Mouse (Mus musculus) liver, adult (tissue): ENCODE results near the gene Slpi.
A peak's percentile ranks its signal among the peaks of the same experiment; 100 is the strongest.

Source experiments
- GATA4 ChIP-seq: IDR thresholded peaks from 2 replicates; pipeline ENCODE4 v1.6.1; 2014; ENCODE audit warnings: mild to moderate bottlenecking, low read length; ENCODE audit not compliant: insufficient replicate concordance

The Slpi gene

DNA sequence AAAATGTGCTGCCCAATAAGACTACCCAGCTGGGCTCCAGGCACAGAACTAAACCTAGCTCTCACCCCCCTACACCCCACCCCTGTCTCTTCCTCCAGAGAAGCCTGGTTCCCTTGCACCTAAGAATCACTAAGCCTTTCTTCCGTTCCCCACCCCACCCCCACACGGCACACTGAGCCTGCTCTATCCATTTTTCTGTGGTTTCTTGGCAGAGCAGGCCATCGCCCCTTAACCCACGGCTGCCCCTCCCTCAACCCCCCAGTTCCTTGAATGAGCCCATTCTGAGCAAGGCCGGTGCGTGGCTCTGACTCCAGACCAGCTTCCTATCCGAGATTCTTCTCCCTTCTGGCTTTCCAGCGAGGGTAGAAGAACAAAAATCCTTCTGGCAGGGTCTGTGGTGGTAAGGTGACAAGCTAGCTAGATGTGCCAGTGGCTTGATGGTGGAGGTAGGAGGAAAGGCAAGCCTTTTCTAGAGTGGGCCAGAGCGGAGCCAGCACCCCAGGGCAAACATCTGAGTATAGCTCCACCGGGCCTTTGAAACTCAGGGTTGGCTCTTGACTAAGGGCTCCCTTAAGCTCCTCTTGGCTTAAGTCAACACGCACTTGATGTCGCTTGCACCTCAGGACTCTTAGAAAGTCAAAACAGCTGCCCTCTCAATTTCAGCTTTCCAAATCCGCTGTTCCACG lies 14.6 kb upstream of the Slpi start:
- no peak for TF ChIP-seq GATA4

DNA sequence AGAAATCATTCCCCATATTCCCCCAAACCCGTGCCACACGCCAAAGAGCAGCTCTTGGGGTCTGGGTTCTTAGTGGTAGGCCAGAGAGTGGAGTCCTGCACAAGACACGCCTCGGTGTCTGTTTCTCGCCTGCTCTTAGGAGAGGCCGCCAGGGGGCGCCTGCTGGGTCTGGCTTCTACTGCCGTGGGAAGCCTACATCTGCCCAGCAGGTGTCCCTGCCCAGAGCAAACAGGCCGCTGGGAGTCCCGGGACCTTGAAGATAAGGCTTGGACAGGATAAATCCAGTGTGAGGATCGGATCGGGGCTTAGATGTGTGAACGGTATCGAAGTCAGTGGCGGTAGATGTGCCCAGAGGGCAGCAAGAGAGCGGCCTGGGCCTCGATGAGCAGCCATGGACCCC lies 14.0 kb upstream of the Slpi start, which contains the start of gene Rbpjl:
Rbpjl (plus strand) TSS at position 236 of the 400 bp plus-strand sequence.
- TF ChIP-seq GATA4: peak; percentile 26; the same call in 1 of the 2 replicates

DNA sequence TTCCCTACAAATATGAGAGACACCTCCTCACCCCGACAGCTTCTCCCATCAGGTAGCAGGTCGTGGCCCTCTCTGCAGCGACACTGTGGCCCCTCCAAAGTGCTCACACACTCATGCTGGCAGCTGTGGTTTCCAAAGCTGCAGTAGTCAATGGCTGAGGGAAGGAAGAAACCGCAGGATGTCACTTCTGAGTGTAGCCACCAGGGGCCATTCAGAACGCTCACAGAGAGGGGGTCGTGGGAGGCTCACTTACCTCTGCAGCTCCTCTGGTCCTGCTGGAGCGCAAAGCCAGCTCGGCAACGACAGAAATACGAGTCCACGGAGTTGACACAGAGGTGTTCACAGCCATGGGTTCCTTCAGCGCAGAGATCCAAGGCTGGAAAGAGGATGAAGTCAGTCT lies 8.0 kb upstream of the Slpi start:
- no peak for TF ChIP-seq GATA4

DNA sequence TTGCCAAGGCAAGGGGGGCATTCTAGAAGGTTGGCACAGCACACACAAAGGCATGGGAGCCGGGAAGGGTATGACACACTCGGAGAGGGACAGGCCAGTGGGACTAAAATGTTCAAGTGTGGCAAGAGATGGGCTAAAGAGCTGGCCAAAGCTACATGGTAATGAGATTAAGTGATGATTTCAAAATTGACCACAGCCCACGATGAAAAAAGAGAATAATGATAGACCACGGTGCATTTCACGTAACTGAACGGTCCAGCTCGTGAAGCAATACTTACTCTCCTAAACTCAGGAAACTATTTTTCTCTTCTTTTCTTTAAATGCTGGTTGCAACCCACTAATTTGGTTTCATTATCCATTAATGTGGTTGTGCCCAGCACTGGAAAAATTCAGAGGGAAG lies 7.2 kb upstream of the Slpi start:
- TF ChIP-seq GATA4: no peak

DNA sequence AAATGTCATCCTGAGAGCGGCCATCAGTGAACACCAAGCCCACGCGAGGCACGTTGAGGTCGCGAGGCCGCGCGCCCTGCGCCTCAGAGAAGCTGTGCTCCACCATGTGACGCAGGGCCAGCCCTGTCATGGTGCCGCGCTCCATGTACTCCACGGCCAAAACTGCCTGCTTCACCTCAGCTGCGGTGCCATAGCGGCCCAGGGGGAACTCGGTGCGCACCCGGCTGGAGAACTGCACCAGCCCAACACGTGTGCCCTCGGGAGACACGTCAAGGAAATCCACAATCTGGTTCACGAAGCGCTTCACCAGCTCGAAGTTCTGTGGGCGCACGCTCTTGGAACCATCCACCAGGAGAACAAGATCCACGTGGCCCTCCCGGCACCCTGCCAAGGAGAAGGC lies 4.2 kb upstream of the Slpi start:
- no peak for TF ChIP-seq GATA4

DNA sequence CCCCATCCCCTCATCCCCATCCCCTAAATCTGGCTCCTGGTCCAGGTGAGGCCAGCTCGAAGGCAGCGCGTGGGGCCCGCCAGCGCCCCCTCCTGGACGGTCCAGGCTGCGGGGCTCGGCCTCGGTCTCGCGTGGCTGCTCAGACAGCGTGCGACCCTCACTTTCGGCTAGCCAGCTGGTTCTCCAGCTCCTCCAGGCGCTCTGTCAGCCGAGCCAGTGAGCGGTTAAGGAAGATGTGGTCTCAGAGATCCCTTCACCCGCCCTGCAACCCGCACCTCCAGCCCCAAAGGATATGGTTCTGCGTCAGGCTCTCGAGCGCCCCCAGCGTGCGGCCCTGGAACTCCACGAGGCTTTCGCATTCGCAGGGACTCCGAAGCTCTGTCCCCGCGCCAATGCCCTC lies 604 bp upstream of the Slpi start:
- no peak for TF ChIP-seq GATA4

DNA sequence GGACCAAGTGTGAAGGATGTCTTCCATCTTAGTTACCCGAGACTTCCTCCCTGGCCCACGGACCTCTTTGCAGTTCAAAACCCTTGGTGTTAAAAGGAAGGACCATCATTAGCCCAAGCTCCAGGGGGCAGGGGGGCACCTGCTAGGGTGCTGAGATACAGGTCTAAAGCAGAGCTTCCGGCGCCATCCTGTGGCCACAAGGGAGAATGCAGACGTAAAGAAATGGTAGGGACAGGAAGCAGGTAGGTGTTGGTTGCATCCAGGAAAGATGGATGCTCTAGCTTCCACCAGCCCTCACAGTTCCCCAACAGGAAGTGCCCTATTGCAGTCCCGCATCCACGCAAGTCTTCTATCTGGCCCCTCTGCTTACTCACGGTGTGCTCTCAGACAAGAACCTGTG lies 1.9 kb downstream of the Slpi start:
- no peak for TF ChIP-seq GATA4

DNA sequence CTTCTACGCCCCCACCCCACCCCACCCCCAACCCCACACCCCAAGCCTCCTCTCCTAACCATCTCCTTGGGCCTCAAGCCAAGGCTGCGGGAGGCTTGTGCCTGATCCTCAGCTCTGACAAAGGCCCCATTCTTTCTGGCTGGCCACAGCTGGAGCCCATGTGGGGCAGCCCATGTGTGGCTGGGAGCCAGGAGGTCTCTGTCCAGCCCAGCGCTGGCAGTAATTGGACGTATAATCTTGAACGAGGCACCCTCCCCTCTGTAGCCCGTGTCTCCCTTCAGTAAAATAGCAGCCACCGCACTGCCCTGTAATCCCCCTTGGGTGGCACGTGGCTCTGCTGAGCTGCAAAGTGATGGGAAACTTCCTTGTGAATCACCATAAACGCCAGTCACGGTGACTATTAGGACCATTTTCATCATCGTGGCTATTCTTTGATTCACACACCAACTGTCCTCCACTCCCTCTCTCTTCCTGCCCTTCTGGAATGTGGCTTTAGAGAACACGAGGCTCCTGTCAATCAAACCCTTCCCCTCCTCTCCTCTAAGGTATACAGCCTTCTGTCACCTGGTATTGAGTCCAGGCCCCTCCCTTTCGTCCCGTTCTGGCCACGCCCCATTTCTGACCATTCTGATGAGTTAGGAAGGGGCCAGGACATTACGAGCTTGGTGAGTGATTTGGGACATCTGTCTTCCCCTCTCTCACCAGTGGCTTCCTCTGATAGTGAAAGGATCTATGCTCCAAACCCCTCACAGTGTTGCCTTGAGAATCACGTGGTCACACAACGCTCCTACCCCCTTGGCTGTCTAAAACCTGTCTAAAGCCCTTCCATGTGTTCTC lies 2.8 kb downstream of the Slpi start:
- no peak for TF ChIP-seq GATA4

DNA sequence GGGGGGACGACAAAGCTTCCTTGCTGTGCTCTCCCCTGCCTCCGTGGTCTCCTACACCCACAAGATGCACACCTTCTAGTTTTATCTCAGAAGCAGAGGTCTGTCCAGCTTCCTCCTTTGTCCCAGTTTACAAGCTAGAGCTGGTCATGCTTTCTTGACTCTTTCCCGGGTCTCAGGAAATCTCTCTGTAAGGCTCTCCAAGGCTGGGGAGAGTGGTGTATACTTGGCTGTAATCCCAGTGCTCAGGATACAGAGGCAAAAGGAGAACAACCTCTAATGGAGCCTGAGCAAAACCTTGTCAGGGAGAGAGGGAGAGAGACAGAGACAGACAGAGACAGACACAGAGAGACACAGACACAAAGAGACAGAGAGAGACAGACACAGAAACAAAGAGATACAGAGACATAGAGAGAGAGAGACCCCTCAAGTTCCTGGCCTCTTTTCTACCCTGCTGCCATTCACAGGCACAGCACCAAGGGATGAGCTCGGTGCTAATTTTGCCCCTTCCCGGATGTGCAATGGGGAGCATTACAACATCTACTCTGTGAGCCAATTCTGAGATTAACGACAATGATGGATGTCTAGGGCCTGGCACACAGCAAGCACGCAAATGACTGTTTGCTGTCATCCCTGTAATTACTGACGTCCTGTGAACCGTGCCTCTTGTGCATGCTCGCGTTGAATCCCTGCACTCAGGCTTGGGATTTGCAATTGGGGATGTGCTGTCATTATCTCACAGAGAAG lies 5.1 kb downstream of the Slpi start:
- TF ChIP-seq GATA4: no peak

DNA sequence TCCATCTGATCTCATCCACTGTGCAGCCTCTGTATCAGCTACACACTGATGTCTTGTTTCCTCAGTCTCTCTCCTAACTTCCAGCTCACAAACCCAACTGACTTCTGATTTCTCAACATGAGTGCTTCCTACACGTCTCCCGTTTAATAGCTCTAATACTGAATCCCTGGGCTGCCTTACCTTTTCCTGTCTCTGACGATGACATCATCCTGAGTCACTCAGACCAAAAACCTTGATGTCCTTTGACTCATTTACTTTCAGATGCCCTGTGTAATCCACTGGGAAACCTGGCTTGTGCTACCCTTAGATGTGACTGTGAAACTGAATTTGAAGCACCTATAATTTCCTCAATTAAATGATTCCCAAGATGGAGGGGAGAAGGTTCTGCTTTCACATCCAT lies 5.9 kb downstream of the Slpi start:
- TF ChIP-seq GATA4: no peak

DNA sequence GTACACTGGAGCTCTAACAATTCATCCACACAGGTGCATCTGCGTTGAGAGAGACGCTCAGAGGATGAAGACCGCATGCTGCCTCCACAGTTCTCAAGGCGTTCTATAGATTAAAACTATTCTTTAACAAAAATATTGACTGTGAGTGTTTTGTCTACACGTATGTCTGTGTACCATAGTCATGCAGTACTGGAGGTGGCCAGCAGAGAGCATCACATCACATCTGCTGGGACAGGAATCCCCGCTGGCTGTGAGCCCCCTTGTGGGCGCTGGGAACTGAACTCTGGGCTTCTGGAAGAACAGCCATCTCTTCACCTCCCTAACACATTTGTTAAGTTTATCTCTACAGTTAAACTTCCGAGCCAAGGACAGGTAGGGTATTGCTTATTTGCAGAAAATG lies 7.2 kb downstream of the Slpi start:
- no peak for TF ChIP-seq GATA4

DNA sequence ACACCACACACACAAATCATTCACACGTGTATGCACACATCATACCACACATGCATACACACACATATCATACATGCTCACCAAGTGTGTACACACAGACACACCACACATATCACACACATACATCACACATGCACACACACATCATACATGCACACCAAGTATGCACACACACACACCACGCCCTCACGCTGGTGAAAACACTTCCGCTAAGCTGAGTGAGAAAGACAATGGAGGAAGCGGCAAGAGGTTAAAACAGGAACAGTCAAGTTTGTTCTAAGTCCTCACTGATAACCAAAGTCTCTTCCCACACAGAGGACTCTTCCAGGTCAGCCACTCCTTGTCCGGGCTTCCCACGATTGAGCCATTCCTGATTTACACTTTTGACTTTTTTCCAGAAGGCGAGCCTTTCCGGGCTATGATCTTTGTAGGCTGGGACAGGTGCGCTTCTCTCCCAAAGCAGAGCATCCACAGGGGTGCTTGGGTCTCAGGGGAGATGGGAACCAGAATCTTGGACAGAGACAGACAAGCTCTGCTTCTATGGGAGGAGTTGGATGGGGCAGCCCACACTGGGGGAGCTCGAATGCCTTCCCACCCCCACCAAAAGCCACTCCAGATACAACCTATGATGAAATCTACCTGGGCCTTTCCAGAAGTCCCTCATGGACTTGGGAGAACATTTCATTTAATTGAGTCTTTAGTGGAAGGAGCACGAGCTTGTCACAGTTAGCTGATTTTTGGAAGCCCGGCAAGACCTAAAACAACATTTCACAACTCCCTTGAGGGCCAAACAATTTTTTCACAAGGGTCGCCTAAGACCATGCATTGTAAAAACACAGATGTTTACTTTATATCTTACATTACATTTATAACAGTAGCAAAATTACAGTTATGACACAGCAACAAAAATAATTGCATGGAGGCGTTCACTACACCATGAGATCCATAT lies 11.1 kb downstream of the Slpi start:
- TF ChIP-seq GATA4: no peak

DNA sequence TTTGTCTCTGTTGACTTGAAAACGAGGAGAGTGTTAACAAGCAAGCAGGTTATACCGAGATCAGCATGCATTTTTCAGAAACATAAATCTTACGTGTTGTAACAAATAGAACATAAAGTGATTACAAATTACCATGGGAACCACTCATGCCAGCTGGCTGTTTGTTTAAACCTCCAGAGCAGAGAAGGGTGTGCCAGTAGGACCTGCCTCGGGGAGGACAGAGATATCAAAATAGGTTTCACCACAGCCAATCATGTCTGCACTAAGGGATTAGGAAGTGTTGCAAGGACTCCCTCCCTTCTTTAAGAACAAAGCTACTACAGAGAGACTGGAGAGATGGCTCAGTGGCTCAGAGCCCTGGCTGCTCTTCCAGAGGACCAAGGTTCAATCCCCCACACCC lies 15.7 kb downstream of the Slpi start:
- TF ChIP-seq GATA4: no peak

DNA sequence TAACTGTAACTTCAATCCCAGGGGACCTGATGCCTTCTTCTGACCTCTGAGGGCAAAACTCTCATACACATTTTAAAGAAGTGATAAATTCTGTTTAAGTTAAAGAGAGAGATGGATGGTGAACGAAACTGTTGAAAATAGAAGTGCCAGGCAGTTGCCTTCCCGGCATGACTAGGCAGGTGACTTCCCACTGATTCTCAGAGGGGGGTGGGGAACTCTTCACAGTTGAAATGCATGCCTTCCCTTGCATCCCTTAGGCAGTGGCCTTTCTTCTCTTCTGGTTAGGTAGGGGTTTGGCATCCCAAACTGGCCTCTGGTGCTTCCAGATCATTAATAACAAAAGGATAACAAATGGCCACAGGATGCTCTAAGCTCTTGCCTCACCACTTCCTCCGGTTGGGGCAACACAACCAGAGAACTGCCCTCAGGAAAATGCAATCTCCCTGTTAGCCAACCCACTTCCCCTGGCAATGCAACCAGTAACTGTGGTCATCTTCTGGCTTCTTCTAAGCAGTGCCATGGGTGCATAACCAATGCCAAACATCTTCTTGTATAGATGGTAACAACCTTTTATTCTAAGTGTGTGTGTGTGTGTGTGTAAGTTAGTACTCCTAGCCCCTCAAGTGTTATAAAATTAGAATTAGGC lies 16.4 kb downstream of the Slpi start:
- TF ChIP-seq GATA4: no peak
